In genomic region chr7:79934461-79934860, GRCm38 (mm10) we compare ENCODE assay signal across 8 mouse cellular contexts. TPM values are rescaled to one million over a fixed set of nuclear protein-coding genes. Genes with fewer than 3 reads are reported as not detected.
DNase-seq lines count a peak whose midpoint lies in the region; ATAC-seq lines count a peak whose summit lies in the region.

No protein-coding gene starts in this region.

- peak overlapping the region; percentile 59 for H3K4me3 ChIP-seq in embryonic facial prominence, embryonic 13.5 days
- peak overlapping the region; percentile 55 for H3K4me3 ChIP-seq in hindbrain, embryonic 11.5 days (ENCODE audit: low read depth, low read length)
- H3K4me3 ChIP-seq in liver, embryonic 16.5 days (ENCODE audit: low read depth, low read length), result peak overlapping the region; percentile 59

- peaks cover 20% of the 10 kb centered on the region for H3K4me1 ChIP-seq in embryonic facial prominence, embryonic 13.5 days
- H3K4me1 ChIP-seq in hindbrain, embryonic 11.5 days (replicated peaks; ENCODE audit: control insufficient read depth, insufficient read depth, low read length), result peaks cover 7% of the 10 kb centered on the region
- no peaks in the 10 kb centered on the region for H3K4me1 ChIP-seq in liver, embryonic 16.5 days (ENCODE audit: control insufficient read depth, low read depth, low read length)

- DNase-seq in adrenal gland, adult (ENCODE audit: inconsistent age in 2 of 2, low spot score in 1 of 2), result peak; percentile 23 to 58
- DNase-seq in adrenal gland, adult 8-10 months, result no peak
- peak; percentile 65 for DNase-seq in 3T3-L1 (ENCODE audit: low read depth, low spot score)
- DNase-seq in hindbrain, embryonic 11.5 days (ENCODE audit: low spot score), result peak; percentile 18
- DNase-seq in natural killer cell, adult 2 months (ENCODE audit: low spot score in 2 of 2), result no peak
- DNase-seq in thymus, postnatal 4 days, result no peak

- H3K27me3 ChIP-seq in embryonic facial prominence, embryonic 13.5 days, result no peaks in the 10 kb centered on the region
- H3K27me3 ChIP-seq in hindbrain, embryonic 11.5 days (ENCODE audit: control insufficient read depth, insufficient read depth, low read length), result no peaks in the 10 kb centered on the region
- peaks cover 22% of the 10 kb centered on the region for H3K27me3 ChIP-seq in liver, embryonic 16.5 days (ENCODE audit: control insufficient read depth, insufficient read depth, low read depth, low read length)

- H3K4me2 ChIP-seq in embryonic facial prominence, embryonic 13.5 days, result peak overlapping the region; percentile 85
- peak overlapping the region; percentile 70 for H3K4me2 ChIP-seq in hindbrain, embryonic 11.5 days (replicated peaks; ENCODE audit: low read depth, low read length)
- H3K4me2 ChIP-seq in liver, embryonic 16.5 days (ENCODE audit: low read depth, low read length), result peak overlapping the region; percentile 46; the same call in 1 of the 2 replicates

- no peaks in the 10 kb centered on the region for H3K9me3 ChIP-seq in embryonic facial prominence, embryonic 13.5 days
- no peaks in the 10 kb centered on the region for H3K9me3 ChIP-seq in hindbrain, embryonic 11.5 days (ENCODE audit: control insufficient read depth, low read length)
- no peaks in the 10 kb centered on the region for H3K9me3 ChIP-seq in liver, embryonic 16.5 days (replicated peaks; ENCODE audit: control insufficient read depth, low read length)

- peak overlapping the region; percentile 80 for H3K9ac ChIP-seq in embryonic facial prominence, embryonic 13.5 days
- H3K9ac ChIP-seq in hindbrain, embryonic 11.5 days (ENCODE audit: low read depth, low read length), result peak overlapping the region; percentile 77
- no peak overlapping the region for H3K9ac ChIP-seq in liver, embryonic 16.5 days (ENCODE audit: low read depth, low read length)

- WGBS in embryonic facial prominence, embryonic 13.5 days, result 45% methylated on average over 5 of the region's 5 CpGs
- 46% methylated on average over 5 of the region's 5 CpGs for WGBS in hindbrain, embryonic 11.5 days
- WGBS in liver, embryonic 16.5 days (ENCODE audit: insufficient replicate concordance), result 54% methylated on average over 5 of the region's 5 CpGs

- ATAC-seq in embryonic facial prominence, embryonic 13.5 days (ENCODE audit: insufficient number of reproducible peaks, insufficient read depth, low FRiP score, low TSS enrichment, low read depth), result no peak
- peak; percentile 36; the same call in 1 of the 2 replicates for ATAC-seq in hindbrain, embryonic 11.5 days (ENCODE audit: low FRiP score)
- ATAC-seq in liver, embryonic 16.5 days (ENCODE audit: low read depth), result no peak

- peaks cover 13% of the 10 kb centered on the region for H3K36me3 ChIP-seq in embryonic facial prominence, embryonic 13.5 days
- no peaks in the 10 kb centered on the region for H3K36me3 ChIP-seq in hindbrain, embryonic 11.5 days (ENCODE audit: control insufficient read depth, insufficient read depth, low read length)
- no peaks in the 10 kb centered on the region for H3K36me3 ChIP-seq in liver, embryonic 16.5 days (ENCODE audit: control insufficient read depth, insufficient read depth)

- peak overlapping the region; percentile 62 for H3K27ac ChIP-seq in embryonic facial prominence, embryonic 13.5 days
- H3K27ac ChIP-seq in hindbrain, embryonic 11.5 days (ENCODE audit: low read depth, low read length), result peak overlapping the region; percentile 60; the same call in 1 of the 2 replicates
- H3K27ac ChIP-seq in liver, embryonic 16.5 days (ENCODE audit: low read length), result no peak overlapping the region

RNA-seq across cellular contexts. Expression of gene Arpin, which starts 0.7 kb away (rescaled TPM):
- total RNA-seq in adrenal gland, adult 8-10 months (2022), result 10 to 100 TPM; 16.9 to 27.6 (median 22.9) TPM
- polyA plus RNA-seq in embryonic facial prominence, embryonic 13.5 days (2015; fragmentation: Nextera tagmentation; extraction: Ambion mirVana), result 24.2 and 25.6 TPM in 2 replicates
- polyA plus RNA-seq in hindbrain, embryonic 11.5 days (2014; fragmentation: Nextera tagmentation; extraction: Ambion mirVana), result 22.5 and 24.9 TPM in 2 replicates
- polyA plus RNA-seq in liver, embryonic 16.5 days (2015; fragmentation: Nextera tagmentation; extraction: Ambion mirVana), result 3.1 and 3.2 TPM in 2 replicates

RNA-seq across cellular contexts. Expression of gene Ap3s2, which starts 14.0 kb away (rescaled TPM):
- total RNA-seq in adrenal gland, adult 8-10 months (2022), result 10 to 100 TPM; 27.3 to 32.1 (median 30.7) TPM
- polyA plus RNA-seq in embryonic facial prominence, embryonic 13.5 days (2015; fragmentation: Nextera tagmentation; extraction: Ambion mirVana), result 29.9 and 32.8 TPM in 2 replicates
- 46.6 and 53.8 TPM in 2 replicates for polyA plus RNA-seq in hindbrain, embryonic 11.5 days (2014; fragmentation: Nextera tagmentation; extraction: Ambion mirVana)
- 9.1 and 9.8 TPM in 2 replicates for polyA plus RNA-seq in liver, embryonic 16.5 days (2015; fragmentation: Nextera tagmentation; extraction: Ambion mirVana)

Comparison
In these comparisons a context has a peak if more than half of its experiments do, and no peak if none do; other contexts are left out.
1. DNase-seq: peak in adrenal gland, adult (2 of 2), 3T3-L1 (single experiment) and hindbrain, embryonic 11.5 days (single experiment); none in adrenal gland, adult 8-10 months (single experiment), natural killer cell, adult 2 months (0 of 2) and thymus, postnatal 4 days (single experiment).
2. Peak in every context shown above with its lines, with median percentiles within 50 percentile points of each other: H3K4me2 ChIP-seq and H3K4me3 ChIP-seq.